Mouse (Mus musculus) cerebellum, postnatal 4 days (tissue): Measurements from ENCODE around the gene Vgf.

Experiments used
- DNase-seq, 2 experiments: peaks; one replicate each; pipeline ENCODE4 v3.0.0; 2022; ENCODE audit warnings: low spot score in 2 of 2, mixed read lengths in 1 of 2

Gene Vgf

DNA sequence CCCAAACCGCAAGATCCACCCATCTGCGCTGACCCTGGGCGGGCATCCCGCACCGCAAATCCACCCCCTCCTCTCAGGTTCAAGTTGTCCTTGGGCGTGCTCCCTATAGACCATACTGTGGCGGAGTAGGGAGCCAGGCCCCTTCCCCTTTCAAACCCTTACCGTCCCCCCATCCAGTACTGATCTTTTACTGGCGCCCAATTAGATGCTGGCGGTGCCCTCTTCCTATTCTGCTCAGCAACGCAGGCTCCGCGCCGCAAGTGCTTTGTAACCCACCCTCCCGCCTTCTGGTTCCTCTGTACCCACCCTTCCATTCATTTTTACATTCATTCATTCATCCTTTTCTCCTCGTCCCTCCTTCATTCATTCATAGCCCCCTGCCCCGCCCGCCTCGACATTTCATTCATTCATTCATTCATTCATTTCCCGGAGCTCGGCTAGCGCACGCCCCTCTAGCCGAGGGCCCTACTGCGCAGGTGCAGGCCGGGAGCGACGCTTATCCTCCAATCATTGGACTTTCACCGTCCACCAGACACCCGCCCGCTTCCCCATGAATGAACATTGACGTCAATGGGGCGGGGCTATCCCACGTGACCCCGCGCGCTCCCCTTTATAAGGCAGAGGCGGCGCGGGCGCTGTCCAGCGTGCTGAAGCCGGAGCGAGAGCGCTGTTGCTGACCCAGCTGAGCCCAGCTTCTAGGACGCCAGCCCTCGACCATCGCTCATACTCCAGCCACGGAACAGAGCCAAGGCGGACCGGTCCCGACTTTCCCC is 3.6 kb downstream of the Vgf start:
- peak; percentile 94 to 97 for DNase-seq

DNA sequence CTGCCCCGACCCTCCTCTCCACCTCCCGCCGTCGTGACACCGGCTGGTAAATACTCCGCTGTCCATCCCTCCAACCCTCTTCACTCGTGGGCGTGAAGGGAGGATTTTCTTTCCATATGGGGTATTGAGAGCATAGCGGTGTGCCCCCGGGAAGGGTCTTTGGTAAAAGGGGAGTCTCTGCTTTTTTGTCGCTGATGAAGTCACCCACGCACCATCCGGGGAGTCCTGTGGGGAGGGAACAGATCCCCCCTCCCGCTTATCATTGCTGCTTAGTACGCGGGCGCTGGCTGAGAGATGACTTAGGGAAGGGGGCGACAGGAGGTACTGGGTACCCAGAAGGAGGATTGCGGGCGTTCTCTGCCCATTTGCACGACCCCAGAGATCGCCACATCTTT is 4.2 kb downstream of the Vgf start:
- DNase-seq = no peak

GRCm38 (mm10) chr5:137031076-137032032 is 5.2 kb downstream of the Vgf start:
- no peak for DNase-seq

GRCm38 (mm10) chr5:137032033-137032421 is 5.8 kb downstream of the Vgf start:
- peak; percentile 54 to 56 for DNase-seq

DNA sequence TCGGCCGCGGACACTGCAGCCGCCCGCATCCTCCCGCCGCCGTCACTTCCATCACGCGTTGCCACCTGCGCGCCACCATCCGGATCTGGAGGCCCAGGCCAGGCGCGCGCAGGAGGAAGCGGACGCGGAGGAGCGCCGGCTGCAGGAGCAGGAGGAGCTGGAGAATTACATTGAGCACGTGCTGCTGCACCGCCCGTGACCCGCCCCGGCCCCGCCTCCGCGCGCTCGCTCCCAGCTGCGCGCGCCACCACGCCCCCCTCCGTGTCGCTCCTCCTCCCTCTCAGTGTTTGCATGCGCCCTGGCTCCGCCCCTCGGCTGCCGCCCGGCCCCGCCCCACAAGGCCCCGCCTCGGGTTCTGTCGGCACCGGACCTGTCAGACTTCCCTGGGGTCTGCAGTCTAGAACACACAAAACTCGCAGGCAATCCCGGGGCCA is 6.5 kb downstream of the Vgf start:
- DNase-seq = peak; percentile 71 to 88

GRCm38 (mm10) chr5:137036211-137036610 is 10.0 kb downstream of the Vgf start:
- no peak for DNase-seq

- DNase-seq = no peak
Measured at GRCm38 (mm10) chr5:137039453-137039852, 13.3 kb downstream of the Vgf start.

DNA sequence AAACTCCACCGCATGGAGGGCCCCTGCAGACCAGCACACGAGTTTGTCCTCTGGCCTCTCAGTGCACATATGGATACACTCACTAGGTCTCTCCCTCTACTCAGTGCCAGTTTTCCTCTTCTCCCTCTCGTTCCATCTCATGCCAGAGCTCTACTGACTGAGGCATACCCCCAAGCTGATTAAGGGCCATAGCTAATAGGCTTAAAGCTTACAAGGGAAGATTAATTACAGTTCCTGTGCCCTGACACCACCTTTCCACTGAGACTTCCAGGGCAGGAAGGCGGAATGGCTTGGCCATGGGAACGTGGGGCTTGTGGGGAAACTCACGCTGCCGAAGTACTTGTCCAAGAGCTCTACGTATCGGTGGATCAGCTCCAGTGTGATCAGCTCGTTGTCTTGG is 15.2 kb downstream of the Vgf start:
- no peak for DNase-seq

DNA sequence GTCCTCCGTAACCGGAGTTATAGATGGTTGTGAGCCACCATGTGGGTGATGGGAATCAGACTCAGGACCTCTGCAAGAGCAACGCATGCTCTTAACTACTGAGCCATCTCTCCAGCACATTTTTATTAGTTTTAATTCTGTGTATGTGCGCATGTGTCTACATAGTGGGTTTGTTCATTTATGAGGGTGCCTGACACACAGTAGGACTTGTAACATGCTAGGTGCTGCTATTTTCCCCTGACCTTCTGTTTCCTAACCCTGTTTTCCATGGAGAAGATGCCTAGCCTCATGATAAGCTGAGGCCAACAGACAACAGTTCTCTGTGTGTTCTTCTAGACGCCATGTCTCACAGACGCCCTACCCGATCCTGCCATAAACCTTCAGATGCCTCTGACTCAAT is 17.8 kb downstream of the Vgf start:
- no peak for DNase-seq

GRCm38 (mm10) chr5:137045402-137046323 is 19.5 kb downstream of the Vgf start, which contains the start of gene Ap1s1:
TSS of gene Ap1s1 (minus strand) at chr5:137046135.
- DNase-seq = peak; percentile 97 to 99

DNA sequence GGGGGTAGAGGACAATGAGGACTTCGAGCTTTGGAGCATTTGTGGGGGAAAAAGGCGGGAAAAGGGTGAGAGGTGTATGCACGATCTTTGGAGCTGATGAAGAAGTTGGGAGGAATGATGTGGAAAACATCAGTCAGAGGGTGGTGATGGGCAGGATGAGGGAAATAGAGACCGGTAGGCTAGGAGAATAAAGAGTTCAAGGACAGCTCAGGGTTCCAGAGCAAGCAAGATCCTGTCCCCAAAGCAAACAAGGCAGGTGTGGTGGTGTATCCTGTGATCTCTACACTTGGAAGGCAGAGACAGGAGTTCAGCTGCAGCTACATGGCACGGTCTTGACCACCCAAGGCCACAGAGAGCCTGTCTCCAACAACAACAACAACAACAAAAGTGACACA is 20.1 kb downstream of the Vgf start:
- no peak for DNase-seq

DNA sequence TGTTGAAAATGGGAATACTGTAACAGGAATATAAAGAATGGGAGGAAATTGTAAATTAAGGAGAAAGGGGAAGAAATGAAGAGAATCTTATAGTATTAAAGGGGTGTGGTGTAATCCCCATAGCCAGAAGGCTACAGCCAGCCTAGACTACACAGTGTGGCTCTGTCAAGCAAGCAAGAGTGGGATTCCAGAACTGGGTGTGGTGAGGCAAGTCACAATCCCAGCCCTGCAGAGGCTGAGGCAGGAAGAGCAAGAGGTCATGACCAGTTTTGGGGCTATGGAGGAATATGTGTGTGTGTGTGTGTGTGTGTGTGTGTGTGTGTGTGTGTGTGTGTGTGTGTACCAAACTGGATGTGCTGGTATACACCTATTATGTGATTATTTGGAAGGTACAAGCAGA is 20.8 kb downstream of the Vgf start:
- DNase-seq = no peak

- no peak for DNase-seq
Measured at GRCm38 (mm10) chr5:137051125-137051524, 24.9 kb downstream of the Vgf start.

DNA sequence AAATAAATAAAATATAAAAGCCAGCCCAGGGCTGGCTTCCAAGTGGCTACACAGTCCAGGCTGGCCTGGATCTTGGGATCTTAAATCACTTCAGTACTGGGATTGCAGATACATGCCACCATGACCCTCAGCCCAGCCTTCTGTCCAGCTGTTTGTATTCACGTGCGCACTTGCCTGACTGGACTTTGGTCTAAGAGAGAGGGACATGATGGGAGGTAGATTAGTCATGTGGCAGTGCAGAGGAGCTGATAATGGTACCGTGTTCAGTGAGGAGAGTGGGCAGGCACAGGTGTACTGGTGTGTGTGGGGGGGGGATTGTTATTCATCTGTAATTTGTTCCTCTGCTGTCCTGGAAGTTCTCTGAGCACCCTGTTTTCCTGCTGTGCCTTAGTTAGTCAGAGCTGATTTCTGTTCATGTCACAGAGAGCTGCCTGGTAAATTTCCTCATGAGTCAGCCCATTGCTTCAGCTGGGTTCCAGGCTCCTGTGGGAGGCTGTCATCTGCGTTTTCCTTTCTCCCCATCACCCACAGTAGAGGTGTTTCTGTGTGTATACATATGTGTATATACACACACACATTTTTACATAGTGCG is 25.8 kb downstream of the Vgf start:
- DNase-seq = no peak

DNA sequence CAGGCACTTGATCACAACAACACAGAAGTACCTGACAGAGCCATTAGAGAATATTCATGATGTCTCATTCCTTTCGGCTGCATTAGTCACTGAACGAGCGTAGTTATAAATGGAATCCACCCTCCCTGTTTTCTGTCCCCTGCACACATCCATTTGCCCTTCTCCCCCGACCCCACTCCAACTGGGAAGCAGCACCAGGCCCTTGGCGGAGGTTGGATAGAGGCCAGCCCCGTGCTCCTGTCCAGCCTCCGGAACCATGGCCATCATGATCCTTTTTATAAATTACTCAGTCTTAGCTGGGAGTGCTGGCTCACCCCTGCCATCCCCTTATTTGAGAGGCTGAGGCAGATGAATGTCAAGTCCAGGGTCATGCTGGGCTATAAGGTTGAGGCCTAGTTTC is 28.1 kb downstream of the Vgf start:
- no peak for DNase-seq

- no peak for DNase-seq
Measured at GRCm38 (mm10) chr5:137054873-137055272, 28.7 kb downstream of the Vgf start.

- DNase-seq = peak in 1 of 2 experiments; percentile 40
Measured at GRCm38 (mm10) chr5:137061809-137062481, 35.8 kb downstream of the Vgf start.

DNA sequence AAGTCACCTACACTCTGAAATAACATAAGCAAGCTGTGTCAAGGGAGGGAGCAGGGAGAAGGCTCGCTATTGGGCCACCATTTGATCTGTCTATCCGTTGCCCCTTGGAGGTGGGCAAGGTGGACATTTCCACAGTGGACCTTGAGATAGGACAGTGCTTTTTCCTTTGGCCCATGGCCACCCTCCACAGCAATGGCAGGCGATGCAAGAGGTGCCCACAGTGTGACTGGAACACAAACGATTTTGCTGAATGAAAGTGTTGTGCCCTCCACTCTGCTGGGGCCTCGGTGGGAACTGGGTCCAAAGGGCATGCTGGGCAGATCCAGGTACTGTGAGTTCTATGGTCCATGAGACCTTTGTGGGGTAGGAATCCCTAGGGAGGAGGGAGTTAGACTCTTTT is 36.4 kb downstream of the Vgf start:
- no peak for DNase-seq

DNA sequence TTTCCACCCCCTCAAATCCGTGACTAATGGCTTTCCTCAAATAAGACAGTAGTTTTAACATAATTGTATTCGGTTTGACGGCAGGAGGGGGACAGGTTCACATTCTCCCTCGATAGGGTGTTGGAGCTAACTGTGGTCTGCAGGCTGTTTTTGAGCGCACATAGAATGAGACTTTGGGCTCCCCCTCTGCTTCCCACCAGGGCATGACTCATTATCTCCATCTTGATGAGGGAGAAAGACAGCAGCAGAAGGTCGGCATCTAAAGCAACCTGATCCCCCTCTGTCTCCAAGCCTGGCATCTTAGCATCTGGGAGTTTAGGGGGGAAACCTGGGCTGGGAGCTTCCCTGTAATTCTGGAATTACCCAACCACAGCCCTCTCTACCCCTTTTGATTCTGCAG is 39.3 kb downstream of the Vgf start:
- DNase-seq = no peak

DNA sequence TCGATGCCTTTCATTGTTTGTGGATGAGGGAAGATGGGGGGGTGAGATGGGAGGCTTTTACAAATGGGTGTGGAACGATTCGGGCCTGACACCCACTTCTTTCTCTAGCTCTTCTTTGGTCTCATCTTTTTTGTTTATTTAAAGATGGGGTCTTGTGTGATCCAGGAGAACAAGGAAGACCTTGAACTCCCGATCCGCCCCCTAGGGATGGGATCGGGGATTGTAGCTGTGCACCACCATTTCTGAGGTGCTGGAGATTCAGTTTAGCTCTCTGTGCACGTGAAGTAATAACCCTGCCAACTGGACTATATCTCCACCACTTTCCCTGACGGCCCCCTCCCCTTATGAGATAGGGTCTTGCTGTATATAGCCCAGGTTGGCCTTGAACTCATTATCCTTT is 39.7 kb downstream of the Vgf start:
- DNase-seq = no peak

DNA sequence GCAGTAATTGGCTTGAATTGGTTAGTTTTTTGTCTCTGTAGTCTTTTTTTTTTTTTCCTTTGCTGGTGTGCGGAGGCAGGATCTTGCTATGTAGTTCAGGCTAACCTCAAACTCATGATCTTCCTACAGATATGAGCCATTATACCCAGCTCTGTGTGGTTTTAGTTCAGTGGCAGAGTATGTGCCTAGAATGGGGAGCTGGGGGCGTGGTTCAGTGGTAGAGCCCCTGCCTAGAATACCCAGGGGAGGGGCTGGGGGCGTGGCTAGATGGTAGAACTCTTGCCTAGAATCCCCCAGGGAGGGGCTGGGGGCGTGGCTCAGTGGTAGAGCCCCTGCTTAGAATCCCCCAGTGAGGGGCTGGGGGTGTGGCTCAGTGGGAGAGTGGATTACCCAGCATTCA is 42.5 kb downstream of the Vgf start:
- DNase-seq = no peak
